Mouse (Mus musculus): ENCODE measurements around the gene Dock2. TPM values are rescaled to one million over a fixed set of nuclear protein-coding genes. Genes with fewer than 3 reads are reported as not detected.

The Dock2 gene
- polyA plus RNA-seq, 1 experiment from 2014 or later = 3.3 TPM

- Histone ChIP-seq H3K4me1 (ENCODE audit: control insufficient read depth, insufficient read depth, low read length) (no peaks in the 10 kb centered on the region), H3K9ac (ENCODE audit: low read depth, low read length) (no peak overlapping the region), H3K27ac (replicated peaks; ENCODE audit: low read depth, low read length) (no peak overlapping the region), H3K9me3 (ENCODE audit: control insufficient read depth, low read length) (no peaks in the 10 kb centered on the region), H3K27me3 (replicated peaks; ENCODE audit: control insufficient read depth, insufficient read depth, low read length) (peaks cover 20% of the 10 kb centered on the region; the same call in 1 of the 2 replicates), H3K4me3 (ENCODE audit: low read depth, low read length) (no peak overlapping the region), H3K4me2 (ENCODE audit: low read depth, low read length) (no peak overlapping the region), H3K36me3 (ENCODE audit: control insufficient read depth, insufficient read depth, low read length) (no peaks in the 10 kb centered on the region)
- WGBS = 24% methylated on average over 6 of the region's 6 CpGs
- peak; percentile 85 for ATAC-seq (ENCODE audit: low read depth)
- peak; percentile 92 for DNase-seq (ENCODE audit: low spot score)
Measured at GRCm38 (mm10) chr11:34421061-34421460, 362.6 kb downstream of the Dock2 start.

- WGBS = 70% methylated on average over 3 of the region's 3 CpGs
- peaks cover 9% of the 10 kb centered on the region for H3K27me3 ChIP-seq (replicated peaks; ENCODE audit: control insufficient read depth, insufficient read depth, low read length)
- no peak overlapping the region for H3K9ac ChIP-seq (ENCODE audit: low read depth, low read length)
- H3K4me1 ChIP-seq (ENCODE audit: control insufficient read depth, insufficient read depth, low read length) = no peaks in the 10 kb centered on the region
- H3K4me3 ChIP-seq (ENCODE audit: low read depth, low read length) = no peak overlapping the region
- H3K9me3 ChIP-seq (ENCODE audit: control insufficient read depth, low read length) = no peaks in the 10 kb centered on the region; the same call in 1 of the 2 replicates
- no peaks in the 10 kb centered on the region for H3K36me3 ChIP-seq (ENCODE audit: control insufficient read depth, insufficient read depth, low read length)
- DNase-seq (ENCODE audit: low spot score) (no peak), ATAC-seq (ENCODE audit: low read depth) (no peak)
- H3K27ac ChIP-seq (replicated peaks; ENCODE audit: low read depth, low read length) = no peak overlapping the region
- H3K4me2 ChIP-seq (ENCODE audit: low read depth, low read length) = no peak overlapping the region
Measured at GRCm38 (mm10) chr11:34416619-34416979, 367.1 kb downstream of the Dock2 start.

GRCm38 (mm10) chr11:34415884-34416618 is 367.6 kb downstream of the Dock2 start:
- Histone ChIP-seq H3K27me3 (replicated peaks; ENCODE audit: control insufficient read depth, insufficient read depth, low read length) (peaks cover 9% of the 10 kb centered on the region), H3K4me1 (ENCODE audit: control insufficient read depth, insufficient read depth, low read length) (no peaks in the 10 kb centered on the region), H3K9me3 (ENCODE audit: control insufficient read depth, low read length) (no peaks in the 10 kb centered on the region; the same call in 1 of the 2 replicates), H3K9ac (ENCODE audit: low read depth, low read length) (no peak overlapping the region), H3K36me3 (ENCODE audit: control insufficient read depth, insufficient read depth, low read length) (no peaks in the 10 kb centered on the region), H3K27ac (replicated peaks; ENCODE audit: low read depth, low read length) (no peak overlapping the region), H3K4me2 (ENCODE audit: low read depth, low read length) (no peak overlapping the region), H3K4me3 (ENCODE audit: low read depth, low read length) (no peak overlapping the region)
- DNase-seq (ENCODE audit: low spot score) = peak; percentile 29
- WGBS = 38% methylated on average over 9 of the region's 9 CpGs
- no peak for ATAC-seq (ENCODE audit: low read depth)

GRCm38 (mm10) chr11:34406850-34407249 is 376.8 kb downstream of the Dock2 start:
- ATAC-seq (ENCODE audit: low read depth) (no peak; the same call in 1 of the 2 replicates), DNase-seq (ENCODE audit: low spot score) (peak; percentile 26)
- Histone ChIP-seq H3K9ac (ENCODE audit: low read depth, low read length) (no peak overlapping the region), H3K4me1 (ENCODE audit: control insufficient read depth, insufficient read depth, low read length) (no peaks in the 10 kb centered on the region), H3K4me2 (ENCODE audit: low read depth, low read length) (no peak overlapping the region), H3K9me3 (ENCODE audit: control insufficient read depth, low read length) (no peaks in the 10 kb centered on the region), H3K27me3 (replicated peaks; ENCODE audit: control insufficient read depth, insufficient read depth, low read length) (no peaks in the 10 kb centered on the region; the same call in 1 of the 2 replicates), H3K27ac (replicated peaks; ENCODE audit: low read depth, low read length) (no peak overlapping the region), H3K36me3 (ENCODE audit: control insufficient read depth, insufficient read depth, low read length) (no peaks in the 10 kb centered on the region), H3K4me3 (ENCODE audit: low read depth, low read length) (no peak overlapping the region)
- WGBS = 32% methylated on average over 5 of the region's 5 CpGs

GRCm38 (mm10) chr11:34406309-34406708 is 377.4 kb downstream of the Dock2 start:
- DNase-seq (ENCODE audit: low spot score) = no peak
- no peaks in the 10 kb centered on the region for H3K9me3 ChIP-seq (ENCODE audit: control insufficient read depth, low read length)
- H3K27me3 ChIP-seq (replicated peaks; ENCODE audit: control insufficient read depth, insufficient read depth, low read length) = no peaks in the 10 kb centered on the region
- no peak overlapping the region for H3K27ac ChIP-seq (replicated peaks; ENCODE audit: low read depth, low read length)
- H3K36me3 ChIP-seq (ENCODE audit: control insufficient read depth, insufficient read depth, low read length) = no peaks in the 10 kb centered on the region
- WGBS = 59% methylated on average over 8 of the region's 8 CpGs
- H3K4me1 ChIP-seq (ENCODE audit: control insufficient read depth, insufficient read depth, low read length) = no peaks in the 10 kb centered on the region
- no peak overlapping the region for H3K4me2 ChIP-seq (ENCODE audit: low read depth, low read length)
- ATAC-seq (ENCODE audit: low read depth) = no peak
- no peak overlapping the region for H3K9ac ChIP-seq (ENCODE audit: low read depth, low read length)
- no peak overlapping the region for H3K4me3 ChIP-seq (ENCODE audit: low read depth, low read length)

- ATAC-seq (ENCODE audit: low read depth) = no peak
- no peaks in the 10 kb centered on the region for H3K4me1 ChIP-seq (ENCODE audit: control insufficient read depth, insufficient read depth, low read length)
- DNase-seq (ENCODE audit: low spot score) = no peak
- H3K4me2 ChIP-seq (ENCODE audit: low read depth, low read length) = no peak overlapping the region
- WGBS = 83% methylated on average over 1 of the region's 1 CpGs
- no peaks in the 10 kb centered on the region for H3K9me3 ChIP-seq (ENCODE audit: control insufficient read depth, low read length)
- H3K27ac ChIP-seq (replicated peaks; ENCODE audit: low read depth, low read length) = no peak overlapping the region
- no peaks in the 10 kb centered on the region for H3K27me3 ChIP-seq (replicated peaks; ENCODE audit: control insufficient read depth, insufficient read depth, low read length)
- H3K36me3 ChIP-seq (ENCODE audit: control insufficient read depth, insufficient read depth, low read length) = no peaks in the 10 kb centered on the region
- no peak overlapping the region for H3K4me3 ChIP-seq (ENCODE audit: low read depth, low read length)
- H3K9ac ChIP-seq (ENCODE audit: low read depth, low read length) = no peak overlapping the region
Measured at GRCm38 (mm10) chr11:34405311-34405710, 378.4 kb downstream of the Dock2 start.

GRCm38 (mm10) chr11:34401343-34401742 is 382.3 kb downstream of the Dock2 start:
- no peaks in the 10 kb centered on the region for H3K4me1 ChIP-seq (ENCODE audit: control insufficient read depth, insufficient read depth, low read length)
- no peak for DNase-seq (ENCODE audit: low spot score)
- ATAC-seq (ENCODE audit: low read depth) = no peak
- H3K27ac ChIP-seq (replicated peaks; ENCODE audit: low read depth, low read length) = no peak overlapping the region
- H3K36me3 ChIP-seq (ENCODE audit: control insufficient read depth, insufficient read depth, low read length) = no peaks in the 10 kb centered on the region
- H3K4me2 ChIP-seq (ENCODE audit: low read depth, low read length) = no peak overlapping the region
- no peaks in the 10 kb centered on the region for H3K27me3 ChIP-seq (replicated peaks; ENCODE audit: control insufficient read depth, insufficient read depth, low read length)
- no peaks in the 10 kb centered on the region for H3K9me3 ChIP-seq (ENCODE audit: control insufficient read depth, low read length)
- WGBS = 86% methylated on average over 8 of the region's 8 CpGs
- H3K9ac ChIP-seq (ENCODE audit: low read depth, low read length) = no peak overlapping the region
- no peak overlapping the region for H3K4me3 ChIP-seq (ENCODE audit: low read depth, low read length)

GRCm38 (mm10) chr11:34398555-34398954 is 385.1 kb downstream of the Dock2 start:
- ATAC-seq (ENCODE audit: low read depth) = no peak
- DNase-seq (ENCODE audit: low spot score) = no peak
- Histone ChIP-seq H3K4me2 (ENCODE audit: low read depth, low read length) (no peak overlapping the region), H3K9me3 (ENCODE audit: control insufficient read depth, low read length) (no peaks in the 10 kb centered on the region), H3K4me3 (ENCODE audit: low read depth, low read length) (no peak overlapping the region), H3K9ac (ENCODE audit: low read depth, low read length) (no peak overlapping the region), H3K27me3 (replicated peaks; ENCODE audit: control insufficient read depth, insufficient read depth, low read length) (no peaks in the 10 kb centered on the region), H3K27ac (replicated peaks; ENCODE audit: low read depth, low read length) (no peak overlapping the region), H3K36me3 (ENCODE audit: control insufficient read depth, insufficient read depth, low read length) (no peaks in the 10 kb centered on the region), H3K4me1 (ENCODE audit: control insufficient read depth, insufficient read depth, low read length) (no peaks in the 10 kb centered on the region)
- WGBS = 83% methylated on average over 2 of the region's 2 CpGs

GRCm38 (mm10) chr11:34397661-34398060 is 386.0 kb downstream of the Dock2 start:
- H3K27me3 ChIP-seq (replicated peaks; ENCODE audit: control insufficient read depth, insufficient read depth, low read length) = no peaks in the 10 kb centered on the region
- no peak overlapping the region for H3K27ac ChIP-seq (replicated peaks; ENCODE audit: low read depth, low read length)
- no peak overlapping the region for H3K4me2 ChIP-seq (ENCODE audit: low read depth, low read length)
- 91% methylated on average over 5 of the region's 5 CpGs for WGBS
- H3K9ac ChIP-seq (ENCODE audit: low read depth, low read length) = no peak overlapping the region
- no peaks in the 10 kb centered on the region for H3K4me1 ChIP-seq (ENCODE audit: control insufficient read depth, insufficient read depth, low read length)
- no peak for DNase-seq (ENCODE audit: low spot score)
- no peak overlapping the region for H3K4me3 ChIP-seq (ENCODE audit: low read depth, low read length)
- no peaks in the 10 kb centered on the region for H3K36me3 ChIP-seq (ENCODE audit: control insufficient read depth, insufficient read depth, low read length)
- ATAC-seq (ENCODE audit: low read depth) = no peak
- H3K9me3 ChIP-seq (ENCODE audit: control insufficient read depth, low read length) = no peaks in the 10 kb centered on the region
